Mouse (Mus musculus): ENCODE measurements at regions not wholly inside any gene's neighbourhood (a gene's known extent, or its start where the extent isn't known, plus 50 kb on each side); places are given as distances from the start of the nearest gene placed in this dataset.

DNA sequence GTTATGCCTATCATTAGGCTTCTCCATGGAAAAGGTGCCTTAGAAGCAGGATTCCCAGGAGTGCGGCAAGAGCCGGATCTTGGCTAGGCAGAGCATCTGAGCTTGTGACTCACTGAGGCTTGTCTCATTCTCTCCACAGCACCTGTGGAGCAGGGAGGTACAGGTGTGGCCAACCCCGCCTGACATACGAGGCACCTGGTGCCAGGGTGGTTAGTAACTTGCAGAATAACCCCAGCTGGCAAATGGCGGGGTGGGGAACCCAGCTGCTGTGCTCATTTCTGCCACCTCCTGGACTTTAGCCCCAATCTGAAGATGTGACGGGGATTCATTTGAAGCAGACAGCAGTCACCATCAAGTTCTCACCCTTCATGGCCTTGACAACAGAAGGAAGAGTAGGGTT lies 96.2 kb downstream of the Pdgfra start:
- no peak for DNase-seq (ENCODE audit: low read depth, low spot score)

DNA sequence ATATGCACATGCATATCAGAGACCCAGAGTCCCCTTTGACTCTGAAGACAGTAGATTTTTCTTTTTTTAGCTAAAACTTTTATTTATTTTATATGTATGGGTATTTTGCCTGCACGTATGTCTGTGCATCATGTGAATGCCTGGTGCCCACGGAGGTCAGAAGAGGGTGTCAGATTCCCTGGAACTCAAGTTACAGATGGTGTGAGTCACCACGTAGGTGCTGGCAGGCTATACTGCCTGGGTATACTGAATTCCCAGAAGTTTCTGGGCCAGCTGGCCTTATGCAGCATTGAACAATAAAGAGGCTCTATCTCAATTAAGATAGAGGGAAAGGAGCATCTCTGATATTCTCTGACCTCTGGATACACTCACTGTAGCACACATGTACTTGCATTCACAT lies 97.6 kb downstream of the Pdgfra start:
- no peak for DNase-seq (ENCODE audit: low read depth, low spot score)

DNA sequence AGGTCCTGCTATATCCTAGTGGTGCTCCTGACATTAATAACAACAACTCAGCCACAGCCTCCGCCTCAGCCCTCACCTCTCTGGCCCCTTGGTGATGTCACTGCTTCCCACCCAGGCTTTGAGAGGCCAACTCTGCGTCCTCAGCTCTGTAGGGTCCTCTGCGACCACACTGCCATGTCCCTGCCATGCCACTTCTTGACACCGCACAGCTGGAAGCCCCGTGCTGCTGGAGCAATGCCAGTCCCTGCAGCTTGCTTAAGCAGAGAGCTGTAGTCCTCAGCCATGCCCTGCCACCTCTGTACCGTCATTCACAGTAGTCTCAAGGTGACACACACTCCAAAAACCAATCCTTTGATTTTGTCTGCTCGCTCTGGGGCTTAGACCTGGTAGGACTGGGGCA lies 101.3 kb downstream of the Pdgfra start:
- no peak for DNase-seq (ENCODE audit: low read depth, low spot score)

DNA sequence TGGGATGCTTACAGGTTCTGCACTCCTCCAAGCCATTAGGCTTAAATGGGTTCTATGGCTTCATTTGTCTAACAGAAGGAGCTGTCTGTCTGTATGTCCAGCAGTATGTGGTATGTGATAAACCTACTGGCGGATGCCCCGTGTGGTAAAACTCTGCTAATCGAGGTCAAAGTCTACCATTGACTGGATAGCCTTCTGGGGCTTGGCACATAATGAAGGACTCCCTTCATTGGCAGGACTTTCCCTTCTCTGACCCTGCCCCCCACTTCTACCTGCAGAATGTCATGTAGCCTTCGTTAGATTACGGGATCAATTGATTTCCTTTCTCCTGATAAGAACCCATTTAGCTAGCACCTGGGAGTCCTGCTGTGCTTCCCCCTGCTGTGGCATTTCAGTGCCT lies 101.7 kb downstream of the Pdgfra start:
- no peak for DNase-seq (ENCODE audit: low read depth, low spot score)

DNA sequence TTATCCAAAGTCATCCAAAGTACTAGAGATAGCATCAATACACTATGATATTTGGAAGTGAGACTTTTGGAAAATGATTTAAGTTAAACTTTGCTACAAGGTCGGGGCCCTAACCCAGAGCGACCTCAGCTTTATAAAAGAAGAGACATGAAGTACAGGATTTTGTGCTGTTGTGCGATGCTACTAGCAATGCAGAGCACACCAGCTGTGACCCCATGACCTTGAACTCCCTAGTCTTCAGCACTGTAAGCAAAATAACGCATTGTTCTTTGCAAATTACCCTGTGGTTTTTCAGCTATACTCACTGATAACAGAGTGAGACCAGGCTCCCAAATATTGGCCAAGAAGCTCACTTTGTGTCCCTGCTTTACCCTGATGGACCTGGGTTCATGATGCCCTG lies 104.1 kb downstream of the Pdgfra start:
- DNase-seq (ENCODE audit: low read depth, low spot score), result no peak

DNA sequence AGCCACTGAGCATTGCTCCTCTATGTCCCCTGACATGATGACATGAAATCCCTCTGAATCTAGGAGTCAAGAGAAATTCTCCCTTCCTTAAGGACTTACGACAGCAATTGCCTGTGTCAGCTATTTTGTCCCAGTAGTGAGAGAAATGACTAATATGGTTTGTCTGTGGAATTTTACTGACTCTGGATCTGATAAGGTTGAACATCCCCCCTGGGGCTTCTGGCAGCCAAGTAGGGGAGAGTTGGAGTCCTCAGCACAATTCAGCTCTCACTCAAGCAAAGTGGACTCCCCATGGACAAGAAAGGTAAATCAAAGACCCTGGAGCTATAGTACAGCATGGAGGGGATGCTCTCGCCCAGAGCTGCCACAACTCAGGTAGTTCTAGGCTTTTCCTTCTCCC lies 105.0 kb downstream of the Pdgfra start:
- DNase-seq (ENCODE audit: low read depth, low spot score), result no peak

DNA sequence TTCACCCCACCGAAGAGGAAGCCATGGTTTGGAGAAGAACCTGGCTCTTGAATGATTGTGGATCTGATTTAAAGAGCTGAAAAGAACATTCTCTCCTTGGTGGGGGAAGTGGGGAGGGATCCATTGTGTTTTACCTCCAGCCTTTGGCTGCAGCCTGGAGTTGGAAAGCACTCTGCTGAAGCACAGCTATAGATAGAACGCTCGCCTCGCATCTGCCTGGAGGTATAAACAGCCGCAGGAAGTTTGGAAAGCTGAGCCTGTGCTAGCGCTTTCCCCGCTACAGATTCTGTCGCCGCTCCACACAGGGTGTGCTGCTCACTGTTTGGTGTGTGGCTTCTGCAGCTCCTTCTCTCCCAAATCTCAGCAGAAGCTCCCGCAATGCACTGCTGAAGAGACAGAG lies 108.2 kb downstream of the Pdgfra start:
- no peak for DNase-seq (ENCODE audit: low read depth, low spot score)

DNA sequence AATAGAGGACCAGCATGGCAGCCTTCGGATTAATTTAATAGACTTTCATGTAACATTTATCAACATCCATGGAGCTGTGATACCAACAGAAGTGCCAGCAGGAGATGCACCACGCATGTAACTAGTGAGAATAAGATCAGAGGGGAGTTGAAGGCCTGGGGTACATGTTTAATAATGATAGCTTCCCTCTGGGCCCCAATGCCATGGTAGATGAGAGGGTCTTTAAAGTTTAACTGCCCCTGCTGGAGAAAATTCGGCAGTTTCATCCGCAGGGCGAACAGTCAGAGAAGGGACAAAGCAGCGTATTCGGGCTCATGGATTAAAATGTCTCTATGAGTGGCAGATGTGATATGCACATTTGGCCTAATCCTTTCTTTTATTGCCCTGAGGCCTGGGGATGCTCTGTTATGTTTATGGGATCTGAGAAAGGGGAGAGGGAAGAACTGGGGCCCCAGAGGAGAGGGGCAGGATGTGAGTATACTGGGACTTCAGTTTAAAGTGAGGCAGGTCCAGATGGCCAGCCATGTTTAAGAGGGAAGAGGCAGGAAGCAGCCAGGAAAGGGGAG lies 114.1 kb downstream of the Pdgfra start:
- no peak for DNase-seq (ENCODE audit: low read depth, low spot score)

DNA sequence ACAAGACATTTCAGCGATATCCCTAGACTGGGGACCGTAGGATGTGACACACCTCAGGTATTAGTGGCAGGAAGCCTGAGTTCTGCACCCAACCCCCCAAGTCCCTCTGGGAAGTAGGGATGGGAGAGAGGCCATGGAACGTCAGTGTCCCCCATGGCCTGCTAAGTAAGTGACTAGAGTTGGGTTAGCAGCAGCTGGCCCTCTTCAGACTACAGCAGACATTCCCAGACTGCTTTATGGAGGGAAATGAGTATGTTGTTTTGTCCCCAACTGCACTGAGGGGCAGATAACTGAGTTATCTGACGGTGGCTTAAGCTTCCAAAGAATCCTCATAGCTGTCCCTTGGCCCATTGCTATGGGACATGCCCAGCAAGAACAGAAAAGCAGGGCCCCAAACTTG lies 114.8 kb downstream of the Pdgfra start:
- no peak for DNase-seq (ENCODE audit: low read depth, low spot score)

DNA sequence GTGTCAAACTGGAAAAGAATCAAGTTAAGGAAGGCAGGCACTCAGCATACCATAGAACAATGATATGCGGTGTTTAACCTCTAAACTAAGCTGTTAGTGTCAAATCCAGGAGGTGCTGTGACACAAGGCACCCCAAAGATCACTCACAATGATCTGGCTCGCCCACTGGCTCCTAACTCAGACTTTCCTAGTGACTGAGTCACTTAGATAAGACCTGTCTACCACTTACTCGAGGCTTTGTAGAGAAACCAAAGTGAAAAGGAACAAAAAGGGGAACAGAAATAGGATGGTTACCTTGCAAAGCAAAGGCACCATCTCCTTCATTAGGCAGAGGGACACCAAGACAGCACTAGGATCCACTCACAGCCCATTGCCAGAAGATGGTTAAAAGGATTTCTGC lies 115.7 kb downstream of the Pdgfra start:
- DNase-seq (ENCODE audit: low read depth, low spot score), result no peak

DNA sequence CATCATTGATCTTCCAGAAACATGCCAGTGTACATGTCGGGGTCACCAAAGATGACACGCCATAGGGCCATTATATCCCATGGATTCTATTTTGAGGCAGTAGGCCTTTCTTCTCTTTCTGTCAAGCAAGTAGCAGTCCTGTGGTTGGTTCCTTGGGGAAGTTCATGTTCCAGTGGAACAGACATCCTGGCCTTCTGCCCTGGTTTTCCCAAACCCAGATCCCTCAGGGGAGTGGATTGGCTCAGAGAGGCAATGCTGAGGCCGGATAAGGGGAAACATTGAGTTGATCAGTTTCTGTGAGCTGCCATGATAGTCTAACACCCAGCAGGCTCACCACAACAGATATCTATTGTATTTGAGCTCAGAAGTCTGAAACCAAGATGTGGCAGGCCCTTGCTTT lies 125.9 kb downstream of the Pdgfra start:
- no peak for DNase-seq (ENCODE audit: low read depth, low spot score)

DNA sequence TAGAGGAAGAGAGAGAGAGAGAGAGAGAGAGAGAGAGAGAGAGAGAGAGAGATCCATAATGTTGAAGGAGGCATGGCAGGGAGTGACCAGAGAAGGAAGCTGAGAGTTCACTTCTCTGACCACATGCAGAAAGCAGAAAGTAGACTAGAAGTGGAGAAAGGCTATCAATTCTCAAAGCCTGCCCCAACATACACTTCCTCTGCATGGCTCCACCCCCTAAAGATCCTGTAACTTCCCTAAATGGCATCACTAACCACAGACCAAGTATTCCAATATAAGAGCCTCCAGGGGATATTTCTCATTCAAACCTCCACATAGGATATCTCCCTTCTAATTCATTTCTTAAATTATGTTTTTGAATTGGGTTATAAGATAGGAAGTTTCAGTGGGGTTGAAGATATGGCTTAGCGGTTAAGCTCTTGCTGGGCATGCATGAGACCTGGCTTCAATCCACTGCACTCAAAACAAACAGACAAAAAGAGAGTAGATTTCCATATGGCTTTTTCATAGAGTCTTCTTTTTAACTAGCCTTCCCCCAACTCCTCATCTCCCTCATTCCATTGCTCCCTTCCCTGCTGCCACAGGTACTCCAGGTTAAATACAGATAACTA lies 127.6 kb downstream of the Pdgfra start:
- DNase-seq (ENCODE audit: low read depth, low spot score), result no peak

DNA sequence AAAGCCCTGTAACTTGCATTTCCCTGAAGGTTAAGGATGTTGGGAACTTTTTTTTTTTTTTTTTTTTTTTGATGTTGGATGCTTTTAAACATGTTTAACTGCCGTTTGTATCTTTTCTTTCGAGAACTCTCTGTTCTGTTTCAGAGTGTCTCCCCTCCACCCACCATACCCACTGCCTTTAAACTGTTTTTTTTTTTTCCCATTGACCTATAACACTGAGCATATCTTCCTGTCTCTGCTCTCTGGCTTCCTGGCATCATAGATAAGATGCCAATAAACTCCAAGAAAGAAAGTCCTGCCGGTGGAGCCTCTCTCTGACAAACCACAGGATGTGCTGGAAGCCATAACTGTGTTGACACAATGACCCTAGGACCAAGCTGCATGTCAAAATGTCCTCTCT lies 128.6 kb downstream of the Pdgfra start:
- no peak for DNase-seq (ENCODE audit: low read depth, low spot score)

DNA sequence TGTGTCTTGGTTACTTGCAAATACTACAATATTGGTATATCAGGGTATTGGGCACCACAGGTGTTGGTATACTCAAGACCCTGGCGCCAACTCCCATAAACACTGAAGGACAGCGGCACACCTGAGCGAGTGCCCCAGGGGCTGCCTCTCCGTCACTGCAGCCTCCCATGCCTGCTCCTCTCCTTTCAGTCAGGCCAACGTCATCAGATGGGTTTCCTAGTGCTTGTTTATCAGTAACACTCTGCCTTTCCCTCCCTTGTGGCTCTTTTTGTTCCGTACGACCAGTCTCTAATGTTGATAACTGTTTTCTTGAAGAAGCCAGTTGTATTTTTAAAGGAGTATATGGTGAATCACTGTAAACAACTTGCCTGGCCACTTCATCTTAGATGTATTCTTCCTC lies 129.4 kb downstream of the Pdgfra start:
- no peak for DNase-seq (ENCODE audit: low read depth, low spot score)

DNA sequence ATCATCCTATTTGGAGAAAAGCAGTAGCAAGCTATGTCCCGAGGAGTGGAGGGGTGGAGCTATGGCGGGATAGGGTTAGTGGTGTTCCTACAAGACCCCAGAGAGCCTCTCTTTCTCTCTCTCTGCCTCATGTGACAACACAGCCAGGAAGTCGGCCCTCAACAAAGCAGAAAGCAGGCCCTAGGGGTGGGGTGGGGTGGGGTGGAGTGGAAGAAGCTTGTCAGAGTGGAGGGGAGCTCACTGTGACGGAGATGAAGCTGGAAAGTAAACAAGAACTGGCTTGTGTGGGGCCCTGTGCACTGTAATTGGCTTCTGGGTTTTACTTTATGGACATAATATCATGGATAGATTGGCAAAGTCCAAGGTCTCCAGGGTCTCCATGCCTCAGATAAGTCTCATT lies 130.5 kb downstream of the Pdgfra start:
- DNase-seq (ENCODE audit: low read depth, low spot score), result no peak

DNA sequence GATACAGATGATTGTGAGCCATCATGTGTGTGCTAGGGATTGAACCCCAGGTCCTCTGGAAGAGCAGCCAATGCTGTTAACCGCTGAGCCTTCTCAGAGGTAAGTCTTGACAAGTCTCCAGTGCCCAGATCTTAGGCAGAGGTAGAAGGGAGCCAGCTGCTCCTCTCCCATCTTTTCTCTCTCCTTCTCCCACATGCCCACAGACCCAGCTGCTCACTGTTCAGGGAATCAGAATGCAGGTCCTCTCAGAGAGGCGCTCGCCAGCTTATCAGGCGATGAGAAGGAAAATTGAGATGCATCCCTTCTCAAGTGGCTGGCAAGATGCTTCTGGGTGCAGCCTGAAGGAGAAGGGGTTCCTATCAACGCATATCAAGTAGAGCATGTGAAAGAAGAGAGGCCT lies 131.7 kb downstream of the Pdgfra start:
- DNase-seq (ENCODE audit: low read depth, low spot score), result no peak

DNA sequence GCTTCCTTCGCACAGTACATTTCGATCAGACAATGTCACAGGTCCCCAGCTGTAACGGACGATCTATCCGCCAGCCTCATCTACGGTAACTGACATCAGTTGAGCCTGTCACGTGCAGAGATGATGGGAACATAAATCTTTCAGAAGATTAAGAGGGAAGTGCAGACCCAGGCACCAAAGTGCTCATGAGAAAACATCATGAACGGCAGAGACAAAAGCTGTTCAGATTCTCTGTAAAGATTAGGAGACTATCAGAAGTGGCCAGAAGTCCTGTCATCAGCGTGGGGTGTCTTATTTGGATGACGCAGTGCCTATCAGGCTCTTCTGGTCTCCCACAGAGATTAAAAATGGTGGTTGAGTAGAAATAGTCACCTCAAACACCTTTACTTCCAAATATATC lies 133.9 kb downstream of the Pdgfra start:
- DNase-seq (ENCODE audit: low read depth, low spot score), result no peak

DNA sequence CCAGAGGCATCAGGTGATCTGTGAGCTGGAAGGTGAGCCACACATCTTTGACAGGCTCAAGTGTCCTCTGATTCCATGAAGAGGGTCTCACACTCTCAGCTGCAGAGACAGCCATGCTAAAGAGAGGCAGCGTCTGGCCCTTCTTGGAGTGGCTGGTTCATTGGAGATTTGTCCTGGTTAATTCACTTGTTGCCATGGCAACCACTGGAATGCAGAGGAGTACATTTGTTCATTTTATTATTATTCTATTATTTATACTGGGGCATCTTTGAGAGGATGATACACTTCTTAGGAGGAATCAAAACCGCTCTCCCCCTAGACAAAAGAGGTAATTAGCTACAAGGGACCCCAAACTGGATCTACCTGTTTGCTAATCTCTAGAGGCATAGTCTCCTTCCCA lies 143.6 kb downstream of the Pdgfra start:
- no peak for DNase-seq (ENCODE audit: low read depth, low spot score)

DNA sequence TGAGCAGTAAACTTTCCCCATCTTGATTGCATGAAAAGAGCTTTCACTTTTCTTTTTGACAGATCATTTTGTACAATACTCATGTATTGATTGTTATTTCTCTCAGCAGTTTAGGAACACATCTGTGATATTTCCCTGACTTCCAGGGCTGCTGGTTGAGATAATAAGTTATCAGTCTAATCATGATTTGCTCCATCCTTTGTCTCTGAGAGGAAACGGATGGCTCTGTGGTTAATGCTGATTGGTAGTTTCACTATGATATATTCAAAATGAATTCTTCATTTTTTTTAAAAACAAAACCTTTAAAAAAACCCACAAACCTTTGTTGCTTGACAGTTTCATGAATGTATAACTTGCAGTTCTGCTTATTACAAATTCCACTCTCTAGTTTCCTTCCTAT lies 160.8 kb downstream of the Pdgfra start:
- DNase-seq (ENCODE audit: low read depth, low spot score), result no peak

DNA sequence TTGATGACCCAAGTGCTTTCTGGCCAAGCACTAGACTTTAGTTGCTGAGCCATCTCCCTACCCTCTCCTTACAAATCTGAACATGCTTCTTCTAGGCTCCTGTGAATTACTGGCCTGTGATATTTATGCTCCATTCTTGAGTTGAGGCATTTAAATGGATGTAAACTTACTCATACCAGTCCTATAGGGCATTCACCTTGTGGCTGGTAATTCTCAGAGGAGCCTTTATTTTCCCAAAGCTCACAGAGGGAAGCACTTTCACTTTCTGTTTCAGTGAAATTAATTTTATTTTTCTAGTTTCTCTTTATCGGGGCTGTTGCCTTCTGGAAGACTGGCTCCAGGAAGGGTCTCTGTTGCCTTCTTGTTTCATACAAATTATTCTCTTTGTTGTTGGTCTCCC lies 163.9 kb downstream of the Pdgfra start:
- DNase-seq (ENCODE audit: low read depth, low spot score), result no peak

DNA sequence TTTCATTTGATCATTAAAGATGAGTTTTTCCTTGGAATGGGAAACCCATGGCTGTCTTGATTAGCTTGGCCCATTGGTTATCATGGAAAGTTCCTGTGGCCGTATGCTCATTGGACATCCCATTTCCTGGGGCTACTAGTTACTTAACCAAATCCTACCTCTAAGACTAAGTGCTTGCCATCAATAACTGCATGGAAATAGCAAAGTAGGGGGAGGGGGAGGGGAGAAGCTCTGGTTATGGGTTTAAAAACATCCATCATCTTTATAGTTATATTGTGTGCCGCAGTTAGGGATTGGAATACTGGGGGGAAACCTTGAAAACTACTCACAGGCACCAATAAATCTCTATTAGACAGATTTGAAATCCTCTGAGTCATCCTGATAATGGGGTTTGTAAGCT lies 168.4 kb downstream of the Pdgfra start:
- DNase-seq (ENCODE audit: low read depth, low spot score), result no peak

DNA sequence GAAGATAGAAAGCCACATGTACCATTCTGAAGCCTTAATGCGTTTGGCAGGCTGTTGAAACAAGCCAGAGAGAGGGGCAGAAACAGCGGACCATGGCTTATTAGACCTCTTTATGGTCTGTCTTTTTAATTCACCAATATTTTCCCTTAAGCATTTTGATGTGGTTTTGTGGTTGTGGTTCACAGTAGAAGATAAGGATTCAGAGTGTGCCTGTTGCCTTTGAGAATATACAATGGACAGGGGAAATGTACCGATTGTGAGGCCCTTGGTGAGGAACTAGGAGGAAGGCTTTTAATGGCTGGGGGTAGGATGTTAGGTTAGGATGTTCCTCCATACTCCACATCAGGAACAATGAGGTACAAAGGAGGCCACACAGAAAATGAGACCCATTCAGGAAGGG lies 182.0 kb downstream of the Pdgfra start:
- no peak for DNase-seq (ENCODE audit: low read depth, low spot score)

DNA sequence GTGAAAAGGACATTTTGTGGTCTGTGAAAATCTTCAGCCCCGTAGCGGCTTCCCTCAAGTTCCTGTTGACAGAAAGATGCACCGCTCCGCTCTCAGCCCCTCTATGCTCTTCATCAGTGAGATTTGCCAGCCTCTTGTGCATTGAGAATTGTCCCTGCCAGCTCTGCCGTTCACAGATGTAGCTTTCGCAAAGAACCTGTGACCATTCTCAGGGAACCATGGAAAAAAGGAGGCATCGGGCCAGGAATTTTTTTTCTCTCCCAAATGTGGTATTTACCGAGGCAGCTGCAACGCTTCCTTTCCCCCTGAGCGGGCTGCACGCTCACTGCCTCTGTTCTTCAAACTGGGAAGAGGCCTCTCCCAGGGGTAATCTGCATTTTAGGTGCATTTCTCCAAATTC lies 184.4 kb downstream of the Pdgfra start:
- no peak for DNase-seq (ENCODE audit: low read depth, low spot score)

DNA sequence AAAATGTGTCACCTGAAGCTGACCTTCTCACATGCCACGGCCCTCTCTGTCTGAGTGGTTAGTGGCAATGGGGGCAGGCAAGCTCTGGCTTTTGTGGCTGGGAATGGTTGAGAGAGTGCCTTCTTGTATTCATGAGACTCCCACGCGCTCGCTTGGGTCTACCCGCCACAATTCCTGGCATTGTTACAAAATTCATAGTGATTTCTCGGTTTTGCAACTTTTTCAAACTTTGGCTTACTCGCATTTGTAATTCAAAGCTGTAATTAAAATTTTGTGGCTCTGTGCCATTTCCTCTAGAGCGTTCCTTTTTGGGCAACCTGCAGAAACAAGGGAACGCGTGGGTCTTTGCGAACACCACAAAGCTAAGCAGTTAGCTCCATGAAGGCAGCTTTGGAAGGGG lies 186.3 kb downstream of the Pdgfra start:
- DNase-seq (ENCODE audit: low read depth, low spot score), result no peak

Measured in ES-CJ7 (cell line).